Mouse (Mus musculus) gastrocnemius, adult 8-10 months (tissue): ENCODE measurements around the gene Arvcf. TPM values are rescaled to one million over a fixed set of nuclear protein-coding genes. Genes with fewer than 3 reads are reported as not detected.
A peak's percentile ranks its signal among the peaks of the same experiment; 100 is the strongest.

Source experiments
- DNase-seq, 2 experiments: peaks; one replicate each; pipeline ENCODE4 v3.0.0; 2022; ENCODE audit warnings: low spot score in 2 of 2
- total RNA-seq, 4 experiments: library from RNA; stranded (reverse); gene quantifications; 2 replicates each; pipeline ENCODE4 v1.2.4; 2022

The Arvcf gene
- total RNA-seq, 4 experiments from 2014 or later: 7.8 to 12.7 (median 9.9) TPM

- DNase-seq: no peak
Measured at GRCm38 (mm10) chr16:18353106-18353505, 5.1 kb downstream of the Arvcf start.

- peak; percentile 53 to 60 for DNase-seq
Measured at GRCm38 (mm10) chr16:18356961-18357360, 9.0 kb downstream of the Arvcf start.

- DNase-seq: no peak
Measured at GRCm38 (mm10) chr16:18357977-18358376, 10.0 kb downstream of the Arvcf start.

- no peak for DNase-seq
Measured at GRCm38 (mm10) chr16:18360151-18360805, 12.3 kb downstream of the Arvcf start.

GRCm38 (mm10) chr16:18362948-18363347 lies 15.0 kb downstream of the Arvcf start:
- no peak for DNase-seq

- no peak for DNase-seq
Measured at GRCm38 (mm10) chr16:18366849-18367248, 18.9 kb downstream of the Arvcf start.

- DNase-seq: no peak
Measured at GRCm38 (mm10) chr16:18370197-18370596, 22.2 kb downstream of the Arvcf start.

GRCm38 (mm10) chr16:18373632-18374031 lies 25.6 kb downstream of the Arvcf start:
- DNase-seq: no peak

- no peak for DNase-seq
Measured at GRCm38 (mm10) chr16:18376297-18376954, 28.4 kb downstream of the Arvcf start.

GRCm38 (mm10) chr16:18377203-18377602 lies 29.2 kb downstream of the Arvcf start:
- no peak for DNase-seq

- DNase-seq: no peak
Measured at GRCm38 (mm10) chr16:18378489-18378888, 30.5 kb downstream of the Arvcf start.

GRCm38 (mm10) chr16:18379338-18380001 lies 31.5 kb downstream of the Arvcf start:
- no peak for DNase-seq

- no peak for DNase-seq
Measured at GRCm38 (mm10) chr16:18380495-18381063, 32.6 kb downstream of the Arvcf start.

- DNase-seq: no peak
Measured at GRCm38 (mm10) chr16:18381621-18382258, 33.8 kb downstream of the Arvcf start.

- DNase-seq: no peak
Measured at GRCm38 (mm10) chr16:18383045-18383726, 35.2 kb downstream of the Arvcf start.

GRCm38 (mm10) chr16:18383756-18384155 lies 35.8 kb downstream of the Arvcf start:
- no peak for DNase-seq

GRCm38 (mm10) chr16:18384211-18384610 lies 36.2 kb downstream of the Arvcf start:
- no peak for DNase-seq

- no peak for DNase-seq
Measured at GRCm38 (mm10) chr16:18384659-18385058, 36.7 kb downstream of the Arvcf start.

GRCm38 (mm10) chr16:18385411-18385810 lies 37.4 kb downstream of the Arvcf start:
- no peak for DNase-seq

- DNase-seq: peak in 1 of 2 experiments; percentile 59
Measured at GRCm38 (mm10) chr16:18386451-18386850, 38.5 kb downstream of the Arvcf start.

GRCm38 (mm10) chr16:18386972-18387371 lies 39.0 kb downstream of the Arvcf start:
- no peak for DNase-seq
